Comparison of ENCODE assay signal across 12 mouse cellular contexts in genomic region chr7:139905261-139905660, GRCm38 (mm10). TPM values are rescaled to one million over a fixed set of nuclear protein-coding genes. Genes with fewer than 3 reads are reported as not detected.
DNase-seq lines count a peak whose midpoint lies in the region; ATAC-seq lines count a peak whose summit lies in the region.
"Had no signal": no experiment of that assay in that cellular context is flagged by ENCODE, and none has a peak within 500 bp of the region (broad histone marks: within the 10 kb centered on the region; RNA-seq: fewer than 3 reads in every experiment).

No protein-coding gene starts in this region.

- H3K9me3 ChIP-seq in heart, embryonic 12.5 days (replicated peaks): no peaks in the 10 kb centered on the region
- H3K9me3 ChIP-seq in neural tube, embryonic 11.5 days (ENCODE audit: control insufficient read depth, low read length): no peaks in the 10 kb centered on the region

- DNase-seq in heart, postnatal 10 days: no peak
- DNase-seq in neural tube, embryonic 11.5 days (ENCODE audit: low spot score): no peak
- DNase-seq in neural tube, embryonic 10.5 days (ENCODE audit: extremely low spot score, low spot score): no peak
- DNase-seq: thymus, adult 18-20 months had no signal

- 29% methylated on average over 6 of the region's 6 CpGs for WGBS in heart, embryonic 12.5 days
- WGBS in neural tube, embryonic 11.5 days: 25% methylated on average over 6 of the region's 6 CpGs

- no peak overlapping the region for H3K9ac ChIP-seq in heart, embryonic 12.5 days
- peak overlapping the region; percentile 23; the same call in 1 of the 2 replicates for H3K9ac ChIP-seq in neural tube, embryonic 11.5 days (ENCODE audit: low read length)

- H3K27me3 ChIP-seq in heart, embryonic 12.5 days (replicated peaks): peaks cover 33% of the 10 kb centered on the region
- H3K27me3 ChIP-seq in neural tube, embryonic 11.5 days (ENCODE audit: control insufficient read depth, insufficient read depth, low read length): no peaks in the 10 kb centered on the region

- ATAC-seq in heart, embryonic 12.5 days (ENCODE audit: insufficient number of reproducible peaks, low FRiP score): no peak
- ATAC-seq in neural tube, embryonic 11.5 days (ENCODE audit: insufficient read depth, low FRiP score, low TSS enrichment): no peak
- peak; percentile 51 for ATAC-seq in inflammation-experienced regulatory T-cells, adult 6 months
- ATAC-seq in monocyte, adult 5-6 weeks (replicated peaks; ENCODE audit: insufficient number of reproducible peaks, low FRiP score, low TSS enrichment, poor library complexity, severe bottlenecking): no peak
- no peak; the same call in 1 of the 2 replicates for ATAC-seq in granulocyte monocyte progenitor cell, adult 5-6 weeks (replicated peaks; ENCODE audit: poor library complexity, severe bottlenecking)

- H3K4me1 ChIP-seq in heart, embryonic 12.5 days (replicated peaks): peaks cover 15% of the 10 kb centered on the region
- peaks cover 8% of the 10 kb centered on the region; the same call in 1 of the 2 replicates for H3K4me1 ChIP-seq in neural tube, embryonic 11.5 days (ENCODE audit: control insufficient read depth, insufficient read depth, low read length)

- H3K36me3 ChIP-seq in heart, embryonic 12.5 days: no peaks in the 10 kb centered on the region
- H3K36me3 ChIP-seq in neural tube, embryonic 11.5 days (ENCODE audit: control insufficient read depth, insufficient read depth, low read length): no peaks in the 10 kb centered on the region

- H3K4me3 ChIP-seq in heart, embryonic 12.5 days: no peak overlapping the region
- H3K4me3 ChIP-seq in neural tube, embryonic 11.5 days (ENCODE audit: low read depth, low read length): no peak overlapping the region

- H3K27ac ChIP-seq in heart, embryonic 12.5 days (ENCODE audit: poor library complexity, severe bottlenecking): no peak overlapping the region
- H3K27ac ChIP-seq in neural tube, embryonic 11.5 days (ENCODE audit: low read depth, low read length): no peak overlapping the region

- intact Hi-C loops in heart, postnatal 10 days (cut with DNase I): loop anchor here (2.0 to 5.0 kb wide), 2 partner anchors 90 to 157 kb away; no protein-coding TSS in a partner anchor

- H3K4me2 ChIP-seq in heart, embryonic 12.5 days: peak overlapping the region; percentile 31; the same call in 1 of the 2 replicates
- peak overlapping the region; percentile 26; the same call in 1 of the 2 replicates for H3K4me2 ChIP-seq in neural tube, embryonic 11.5 days (ENCODE audit: low read depth)

RNA-seq across cellular contexts. Expression of gene Kndc1, which starts 10.8 kb away (rescaled TPM):
- polyA plus RNA-seq in heart, embryonic 12.5 days (2016; fragmentation: Nextera tagmentation; extraction: Ambion mirVana): 0.06 TPM in 1 of 2 replicates, not detected in the other
- total RNA-seq in heart, postnatal 10 days (2021): not detected
- 1.2 TPM in 2 replicates for polyA plus RNA-seq in neural tube, embryonic 11.5 days (2014; fragmentation: Nextera tagmentation; extraction: Ambion mirVana)
- polyA plus RNA-seq in inflammation-experienced regulatory T-cells, adult 6 months (2017; shearing (Covaris generic)): under 1 TPM; 0.20 to 0.49 (median 0.38) TPM
- total RNA-seq in monocyte, adult 5-6 weeks (2017): not detected in 3 replicates
- total RNA-seq in granulocyte monocyte progenitor cell, adult 5-6 weeks (2014; fragmentation: Nextera tagmentation): not detected in 2 replicates
- not detected in 2 replicates for total RNA-seq in granulocyte monocyte progenitor cell, adult 5-6 weeks (2017)
- polyA plus RNA-seq: heart, postnatal 0 days; liver, embryonic 16.5 days had no signal

RNA-seq across cellular contexts. Expression of gene Utf1, which starts 38.3 kb away (rescaled TPM):
- polyA plus RNA-seq in heart, embryonic 12.5 days (2016; fragmentation: Nextera tagmentation; extraction: Ambion mirVana): not detected in 2 replicates
- total RNA-seq in heart, postnatal 10 days (2021): not detected
- polyA plus RNA-seq in neural tube, embryonic 11.5 days (2014; fragmentation: Nextera tagmentation; extraction: Ambion mirVana): not detected in 2 replicates
- polyA plus RNA-seq in inflammation-experienced regulatory T-cells, adult 6 months (2017; shearing (Covaris generic)): 1 to 10 TPM; 3.3 to 5.0 (median 3.6) TPM
- not detected in 3 replicates for total RNA-seq in monocyte, adult 5-6 weeks (2017)
- not detected in 2 replicates for total RNA-seq in granulocyte monocyte progenitor cell, adult 5-6 weeks (2014; fragmentation: Nextera tagmentation)
- total RNA-seq in granulocyte monocyte progenitor cell, adult 5-6 weeks (2017): not detected in 2 replicates
- total RNA-seq: adrenal gland, postnatal 36 days; left cerebral cortex, postnatal 14 days had no signal
- polyA plus RNA-seq: heart, postnatal 0 days; liver, embryonic 16.5 days had no signal
